Mouse (Mus musculus) E14TG2a.4 (cell line): Measurements from ENCODE around the gene Plppr2.

Experiments used
- CTCF ChIP-seq: conservative IDR thresholded peaks from 2 replicates; pipeline ENCODE4 v1.5.1; 2014; ENCODE audit warnings: low read length
- NANOG ChIP-seq: IDR thresholded peaks from 2 replicates; pipeline ENCODE4 v1.6.1; 2014; ENCODE audit warnings: borderline replicate concordance, low read length, mixed read lengths
- POU5F1 ChIP-seq: IDR thresholded peaks from 2 replicates; pipeline ENCODE4 v1.6.1; 2014; ENCODE audit warnings: low read length, borderline replicate concordance

GRCm38 (mm10) chr9:21935466-21936131 is 1.2 kb upstream of the Plppr2 start:
- TF ChIP-seq CTCF = no peak
- TF ChIP-seq POU5F1 = no peak
- TF ChIP-seq NANOG = no peak
